In the genomic region with DNA sequence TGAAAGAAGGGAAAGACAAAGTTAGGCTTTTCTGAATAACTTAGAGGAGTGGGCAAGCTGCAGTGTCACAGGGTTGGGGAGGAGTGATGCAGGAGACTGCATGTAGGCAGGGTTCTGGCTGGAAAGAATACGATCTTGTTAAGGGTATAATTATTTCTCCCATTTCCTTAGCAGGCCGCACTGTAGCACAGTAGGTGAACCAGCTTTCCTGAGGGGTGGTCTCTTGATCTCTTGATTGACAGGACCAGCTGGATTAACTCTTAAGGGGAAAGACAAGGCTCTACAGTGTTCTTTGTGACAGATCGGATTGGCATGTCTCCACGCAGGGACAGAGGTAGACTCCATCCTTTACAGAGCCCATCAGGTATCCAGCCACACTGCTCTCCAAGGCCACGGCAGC, we compare ENCODE assay signal across 24 mouse cellular contexts. TPM values are rescaled to one million over a fixed set of nuclear protein-coding genes. Genes with fewer than 3 reads are reported as not detected.
A peak's percentile ranks its signal among the peaks of the same experiment; 100 is the strongest.
DNase-seq lines count a peak whose midpoint lies in the region; ATAC-seq and TF ChIP-seq lines count a peak whose summit lies in the region.
"Had no signal": no experiment of that assay in that cellular context is flagged by ENCODE, and none has a peak within 500 bp of the region (broad histone marks: within the 10 kb centered on the region; RNA-seq: fewer than 3 reads in every experiment).

No protein-coding gene starts in this region.

- H3K9ac ChIP-seq in midbrain, embryonic 14.5 days (replicated peaks; ENCODE audit: low read length): no peak overlapping the region
- H3K9ac ChIP-seq in forebrain, embryonic 13.5 days: no peak overlapping the region
- H3K9ac ChIP-seq in midbrain, embryonic 15.5 days: no peak overlapping the region
- H3K9ac ChIP-seq: intestine, embryonic 15.5 days; limb, embryonic 15.5 days; liver, embryonic 13.5 days had no signal

- H3K9me3 ChIP-seq in midbrain, embryonic 10.5 days (replicated peaks): no peaks in the 10 kb centered on the region; the same call in 1 of the 2 replicates
- H3K9me3 ChIP-seq in midbrain, embryonic 14.5 days (ENCODE audit: control insufficient read depth, low read length): no peaks in the 10 kb centered on the region
- H3K9me3 ChIP-seq in forebrain, embryonic 13.5 days (replicated peaks): no peaks in the 10 kb centered on the region
- H3K9me3 ChIP-seq in midbrain, embryonic 15.5 days: no peaks in the 10 kb centered on the region
- H3K9me3 ChIP-seq: intestine, embryonic 15.5 days; limb, embryonic 10.5 days; limb, embryonic 15.5 days; liver, embryonic 13.5 days had no signal

- intact Hi-C loops in gastrocnemius, adult 2 months (cut with DNase I): no loop called here

- DNase-seq in midbrain, embryonic 10.5 days (ENCODE audit: low spot score): peak; percentile 14
- DNase-seq in midbrain, embryonic 14.5 days: no peak
- DNase-seq in ZHBTc4 (ENCODE audit: low read depth, low spot score): peak; percentile 5
- no peak for DNase-seq in gastrocnemius, adult 2 months
- no peak for DNase-seq in heart, adult 8-10 months (ENCODE audit: low spot score)
- DNase-seq: adrenal gland, postnatal 10 days; B cell, adult 2 months; cerebellum, adult 11-12 months; cerebellum, postnatal 10 days; heart, postnatal 14 days; kidney, adult 2 months; layer of hippocampus, postnatal 36 days; liver, embryonic 13.5 days; lung, adult 18-20 months; lung, postnatal 4 days; thymus, adult 2 months; thymus, postnatal 36 days had no signal

- H3K27ac ChIP-seq in midbrain, embryonic 10.5 days (replicated peaks): peak overlapping the region; percentile 81
- H3K27ac ChIP-seq in midbrain, embryonic 14.5 days (replicated peaks; ENCODE audit: low read depth, low read length): no peak overlapping the region
- no peak overlapping the region for H3K27ac ChIP-seq in forebrain, embryonic 13.5 days
- no peak overlapping the region for H3K27ac ChIP-seq in midbrain, embryonic 15.5 days
- no peak overlapping the region for H3K27ac ChIP-seq in gastrocnemius, adult 2 months
- H3K27ac ChIP-seq: intestine, embryonic 15.5 days; kidney, postnatal 0 days; limb, embryonic 10.5 days; limb, embryonic 15.5 days; liver, embryonic 13.5 days had no signal

- TF ChIP-seq CTCF in gastrocnemius, adult 2 months (IDR thresholded peaks at IDR 0.05): no peak

- WGBS in midbrain, embryonic 10.5 days: 29% methylated on average over 5 of the region's 5 CpGs
- WGBS in midbrain, embryonic 14.5 days: 21% methylated on average over 5 of the region's 5 CpGs
- 20% methylated on average over 5 of the region's 5 CpGs for WGBS in forebrain, embryonic 13.5 days
- WGBS in midbrain, embryonic 15.5 days: 27% methylated on average over 5 of the region's 5 CpGs

- H3K27me3 ChIP-seq in midbrain, embryonic 10.5 days (ENCODE audit: low read depth, poor library complexity, severe bottlenecking): no peaks in the 10 kb centered on the region
- H3K27me3 ChIP-seq in midbrain, embryonic 14.5 days (ENCODE audit: control insufficient read depth, insufficient read depth, low read length): no peaks in the 10 kb centered on the region
- no peaks in the 10 kb centered on the region for H3K27me3 ChIP-seq in forebrain, embryonic 13.5 days
- no peaks in the 10 kb centered on the region for H3K27me3 ChIP-seq in midbrain, embryonic 15.5 days (replicated peaks)
- H3K27me3 ChIP-seq: intestine, embryonic 15.5 days; liver, embryonic 13.5 days had no signal

- H3K36me3 ChIP-seq in midbrain, embryonic 10.5 days: no peaks in the 10 kb centered on the region
- no peaks in the 10 kb centered on the region for H3K36me3 ChIP-seq in midbrain, embryonic 14.5 days (ENCODE audit: control insufficient read depth, insufficient read depth, low read length)
- no peaks in the 10 kb centered on the region for H3K36me3 ChIP-seq in forebrain, embryonic 13.5 days (ENCODE audit: poor library complexity, severe bottlenecking)
- H3K36me3 ChIP-seq in midbrain, embryonic 15.5 days (replicated peaks): no peaks in the 10 kb centered on the region
- H3K36me3 ChIP-seq: intestine, embryonic 15.5 days; limb, embryonic 10.5 days; limb, embryonic 15.5 days; liver, embryonic 13.5 days had no signal

- peaks cover 23% of the 10 kb centered on the region for H3K4me1 ChIP-seq in midbrain, embryonic 10.5 days
- H3K4me1 ChIP-seq in midbrain, embryonic 14.5 days (ENCODE audit: control insufficient read depth, insufficient read depth, low read length): peaks cover 7% of the 10 kb centered on the region
- H3K4me1 ChIP-seq in forebrain, embryonic 13.5 days: peaks cover 14% of the 10 kb centered on the region
- H3K4me1 ChIP-seq in midbrain, embryonic 15.5 days: no peaks in the 10 kb centered on the region
- H3K4me1 ChIP-seq: intestine, embryonic 15.5 days; limb, embryonic 15.5 days; liver, embryonic 13.5 days had no signal

- H3K4me2 ChIP-seq in midbrain, embryonic 14.5 days (ENCODE audit: low read length): no peak overlapping the region
- no peak overlapping the region for H3K4me2 ChIP-seq in forebrain, embryonic 13.5 days
- H3K4me2 ChIP-seq in midbrain, embryonic 15.5 days: no peak overlapping the region
- H3K4me2 ChIP-seq: intestine, embryonic 15.5 days; limb, embryonic 15.5 days; liver, embryonic 13.5 days had no signal

- H3K4me3 ChIP-seq in midbrain, embryonic 10.5 days: no peak overlapping the region
- H3K4me3 ChIP-seq in midbrain, embryonic 14.5 days (replicated peaks; ENCODE audit: low read depth, low read length): no peak overlapping the region
- no peak overlapping the region for H3K4me3 ChIP-seq in forebrain, embryonic 13.5 days
- no peak overlapping the region for H3K4me3 ChIP-seq in midbrain, embryonic 15.5 days
- no peak overlapping the region for H3K4me3 ChIP-seq in gastrocnemius, adult 2 months
- H3K4me3 ChIP-seq: intestine, embryonic 15.5 days; limb, embryonic 10.5 days; limb, embryonic 15.5 days; liver, embryonic 13.5 days had no signal

- no peak for ATAC-seq in midbrain, embryonic 14.5 days (ENCODE audit: low FRiP score, low TSS enrichment)
- ATAC-seq in forebrain, embryonic 13.5 days: 0 out of 2 replicates have a peak, but pooled peaks have one; percentile 16
- ATAC-seq in midbrain, embryonic 15.5 days (replicated peaks): 0 out of 2 replicates have a peak, but pooled peaks have one; percentile 14
- ATAC-seq: intestine, embryonic 15.5 days; lung, postnatal 0 days had no signal

RNA-seq across cellular contexts. Expression of gene Meis1, which starts 54.5 kb away (rescaled TPM):
- 44.5 and 48.0 TPM in 2 replicates for polyA plus RNA-seq in midbrain, embryonic 10.5 days (2016; fragmentation: Nextera tagmentation; extraction: Ambion mirVana)
- polyA plus RNA-seq in midbrain, embryonic 14.5 days (2014; fragmentation: Nextera tagmentation; extraction: Ambion mirVana): 33.4 and 51.7 TPM in 2 replicates
- 28.6 and 46.9 TPM in 2 replicates for polyA plus RNA-seq in forebrain, embryonic 13.5 days (2015; fragmentation: Nextera tagmentation; extraction: Ambion mirVana)
- 38.5 and 43.1 TPM in 2 replicates for polyA plus RNA-seq in midbrain, embryonic 15.5 days (2015; fragmentation: Nextera tagmentation; extraction: Ambion mirVana)
- total RNA-seq in gastrocnemius, adult 2 months (2021): 1 to 10 TPM; 3.0 to 4.0 TPM
- total RNA-seq in heart, adult 8-10 months (2022): 10 to 100 TPM; 27.9 to 32.8 (median 30.9) TPM

Comparison
In these comparisons a context has a peak if more than half of its experiments do, and no peak if none do; other contexts are left out.
1. DNase-seq: peak in midbrain, embryonic 10.5 days (single experiment) and ZHBTc4 (single experiment); none in midbrain, embryonic 14.5 days (single experiment), gastrocnemius, adult 2 months (single experiment) and heart, adult 8-10 months (single experiment).